Mouse (Mus musculus): ENCODE data around the gene Igsf9.

GRCm38 (mm10) chr1:172509235-172509634 lies 27.6 kb downstream of the Igsf9 start:
- no peak for TF ChIP-seq POLR2A (IDR thresholded peaks at IDR 0.05; ENCODE audit: low read depth, low read length)
- no peak for TF ChIP-seq CTCF (conservative IDR thresholded peaks at IDR 0.05 in 1 of 2, IDR thresholded peaks at IDR 0.05 in 1 of 2; ENCODE audit: low read depth in 2 of 2, low read length in 2 of 2)
- TF ChIP-seq EP300 (IDR thresholded peaks at IDR 0.05; ENCODE audit: low read length): no peak
- no peak for TF ChIP-seq USF1 (IDR thresholded peaks at IDR 0.05; ENCODE audit: low read depth, low read length)
- TF ChIP-seq ETS1 (conservative IDR thresholded peaks at IDR 0.05; ENCODE audit: low read depth, low read length): no peak
- TF ChIP-seq MYC (IDR thresholded peaks at IDR 0.05; ENCODE audit: low read depth, low read length): no peak

Data from CH12.LX (cell line).